Mouse (Mus musculus) neural tube, embryonic 11.5 days (tissue): ENCODE results near the gene Polr2c. TPM values are rescaled to one million over a fixed set of nuclear protein-coding genes. Genes with fewer than 3 reads are reported as not detected.

Source experiments
- ATAC-seq: fragments of 200-750 bp; cut with Nextera tagmentation; 2 replicates; pipeline ENCODE4 v1.8.0; 2017; ENCODE audit warnings: moderate number of reproducible peaks, mild to moderate bottlenecking, moderate TSS enrichment, moderate library complexity; ENCODE audit not compliant: insufficient read depth, low FRiP score, low TSS enrichment
- DNase-seq: peaks from one replicate; pipeline ENCODE4 v3.0.0-alpha.2; 2015; ENCODE audit warnings: low spot score
- H3K27ac ChIP-seq: fragments of 300-500 bp; sonication (generic); 2 replicates; pipeline ENCODE4 v1.5.1; 2014; ENCODE audit warnings: low read depth, mild to moderate bottlenecking, low read length
- H3K27me3 ChIP-seq: fragments of 300-500 bp; sonication (generic); 2 replicates; pipeline ENCODE4 v1.6.1; 2014; ENCODE audit warnings: mild to moderate bottlenecking, low read length, mixed read lengths; ENCODE audit not compliant: control insufficient read depth, insufficient read depth
- H3K36me3 ChIP-seq: fragments of 300-500 bp; sonication (generic); 2 replicates; pipeline ENCODE4 v1.6.1; 2014; ENCODE audit warnings: mild to moderate bottlenecking, low read length, moderate library complexity, mixed read lengths; ENCODE audit not compliant: control insufficient read depth, insufficient read depth
- H3K4me1 ChIP-seq: fragments of 300-500 bp; sonication (generic); 2 replicates; pipeline ENCODE4 v1.6.1; 2014; ENCODE audit warnings: low read length, mixed read lengths; ENCODE audit not compliant: control insufficient read depth, insufficient read depth
- H3K4me2 ChIP-seq: fragments of 300-500 bp; sonication (generic); 2 replicates; pipeline ENCODE4 v1.6.1; 2014; ENCODE audit warnings: low read depth, mild to moderate bottlenecking, moderate library complexity
- H3K4me3 ChIP-seq: fragments of 300-500 bp; sonication (generic); 2 replicates; pipeline ENCODE4 v1.5.1; 2014; ENCODE audit warnings: low read depth, low read length
- H3K9ac ChIP-seq: fragments of 300-500 bp; sonication (generic); 2 replicates; pipeline ENCODE4 v1.6.1; 2014; ENCODE audit warnings: mild to moderate bottlenecking, low read length
- H3K9me3 ChIP-seq: fragments of 300-500 bp; sonication (generic); 2 replicates; pipeline ENCODE4 v1.6.1; 2016; ENCODE audit warnings: low read length; ENCODE audit not compliant: control insufficient read depth
- WGBS: fragments of 180-500 bp; shearing (Covaris S2); extraction: QIAGEN DNeasy Blood & Tissue Kit; methylation state at CpG from one replicate; pipeline ENCODE4 v1.1.7; 2014; 5-methylcytosine and 5-hydroxymethylcytosine counted together
- polyA plus RNA-seq: library from polyadenylated mRNA; unstranded; fragments of >200 nt; fragmentation: Nextera tagmentation; extraction: Ambion mirVana; gene quantifications from 2 replicates; pipeline ENCODE4 v1.2.1, GENCODE M21; 2014

Polr2c gene
- polyA plus RNA-seq, 1 experiment from 2014 or later, result 153 TPM

- H3K27me3 ChIP-seq, result peaks cover 14% of the 10 kb centered on the region
- ATAC-seq (no peak), DNase-seq (peak; percentile 84)
- WGBS, result 8% methylated on average over 4 of the region's 4 CpGs
- no peak overlapping the region for H3K9ac ChIP-seq
- H3K4me3 ChIP-seq, result no peak overlapping the region
- H3K9me3 ChIP-seq, result no peaks in the 10 kb centered on the region
- no peaks in the 10 kb centered on the region; the same call in 1 of the 2 replicates for H3K36me3 ChIP-seq
- H3K27ac ChIP-seq, result no peak overlapping the region
- no peak overlapping the region for H3K4me2 ChIP-seq
- H3K4me1 ChIP-seq, result peaks cover 7% of the 10 kb centered on the region
Measured at GRCm38 (mm10) chr8:94908847-94909246, 51.6 kb downstream of the Polr2c start.

GRCm38 (mm10) chr8:94913061-94913660, 55.9 kb downstream of the Polr2c start:
- Histone ChIP-seq H3K9me3 (no peaks in the 10 kb centered on the region), H3K27me3 (peaks cover 15% of the 10 kb centered on the region), H3K27ac (no peak overlapping the region), H3K9ac (peak overlapping the region; percentile 41), H3K36me3 (no peaks in the 10 kb centered on the region), H3K4me3 (peak overlapping the region; percentile 46), H3K4me1 (peaks cover 17% of the 10 kb centered on the region), H3K4me2 (peak overlapping the region; percentile 72)
- DNase-seq, result peak; percentile 84
- peak; percentile 62 for ATAC-seq
- 2% methylated on average over 75 of the region's 77 CpGs for WGBS

GRCm38 (mm10) chr8:94914256-94914655, 57.0 kb downstream of the Polr2c start:
- no peak for ATAC-seq
- no peaks in the 10 kb centered on the region for H3K9me3 ChIP-seq
- H3K4me3 ChIP-seq, result no peak overlapping the region
- H3K36me3 ChIP-seq, result no peaks in the 10 kb centered on the region
- peaks cover 17% of the 10 kb centered on the region for H3K4me1 ChIP-seq
- peaks cover 15% of the 10 kb centered on the region for H3K27me3 ChIP-seq
- no peak overlapping the region for H3K27ac ChIP-seq
- H3K4me2 ChIP-seq, result no peak overlapping the region
- no peak for DNase-seq
- 88% methylated on average over 6 of the region's 6 CpGs for WGBS
- H3K9ac ChIP-seq, result no peak overlapping the region

GRCm38 (mm10) chr8:94914701-94915101, 57.5 kb downstream of the Polr2c start:
- no peak overlapping the region for H3K4me2 ChIP-seq
- no peak overlapping the region for H3K27ac ChIP-seq
- no peak overlapping the region for H3K4me3 ChIP-seq
- 70% methylated on average over 3 of the region's 3 CpGs for WGBS
- no peak for DNase-seq
- H3K4me1 ChIP-seq, result peaks cover 17% of the 10 kb centered on the region
- H3K27me3 ChIP-seq, result peaks cover 15% of the 10 kb centered on the region
- ATAC-seq, result no peak
- no peaks in the 10 kb centered on the region for H3K9me3 ChIP-seq
- no peak overlapping the region for H3K9ac ChIP-seq
- H3K36me3 ChIP-seq, result no peaks in the 10 kb centered on the region

GRCm38 (mm10) chr8:94916311-94916959, 59.2 kb downstream of the Polr2c start:
- WGBS, result 59% methylated on average over 9 of the region's 9 CpGs
- no peak for DNase-seq
- H3K4me3 ChIP-seq, result peak overlapping the region; percentile 72

GRCm38 (mm10) chr8:94916960-94917324, 59.7 kb downstream of the Polr2c start:
- ATAC-seq (no peak; the same call in 1 of the 2 replicates), DNase-seq (no peak)
- H3K9ac ChIP-seq, result peak overlapping the region; percentile 83
- peak overlapping the region; percentile 81 for H3K4me2 ChIP-seq
- no peak overlapping the region for H3K27ac ChIP-seq
- H3K9me3 ChIP-seq, result no peaks in the 10 kb centered on the region
- H3K4me1 ChIP-seq, result peaks cover 17% of the 10 kb centered on the region
- H3K36me3 ChIP-seq, result no peaks in the 10 kb centered on the region
- H3K4me3 ChIP-seq, result peak overlapping the region; percentile 72
- 14% methylated on average over 10 of the region's 10 CpGs for WGBS
- H3K27me3 ChIP-seq, result peaks cover 15% of the 10 kb centered on the region

More at GRCm38 (mm10) chr8:94916311-94916959, 59.2 kb downstream of the Polr2c start:
- no peak overlapping the region; the same call in 1 of the 2 replicates for H3K9ac ChIP-seq
- H3K27ac ChIP-seq, result no peak overlapping the region
- no peak for ATAC-seq
- peak overlapping the region; percentile 81 for H3K4me2 ChIP-seq
- H3K27me3 ChIP-seq, result peaks cover 15% of the 10 kb centered on the region
- H3K4me1 ChIP-seq, result peaks cover 17% of the 10 kb centered on the region
- no peaks in the 10 kb centered on the region for H3K9me3 ChIP-seq
- no peaks in the 10 kb centered on the region for H3K36me3 ChIP-seq

GRCm38 (mm10) chr8:94917352-94917751, 60.1 kb downstream of the Polr2c start:
- Histone ChIP-seq H3K36me3 (no peaks in the 10 kb centered on the region), H3K4me1 (peaks cover 17% of the 10 kb centered on the region), H3K4me3 (peak overlapping the region; percentile 72), H3K4me2 (peak overlapping the region; percentile 81), H3K9me3 (no peaks in the 10 kb centered on the region), H3K9ac (peak overlapping the region; percentile 83), H3K27me3 (peaks cover 13% of the 10 kb centered on the region), H3K27ac (no peak overlapping the region)
- DNase-seq, result peak; percentile 97
- 0% methylated on average over 27 of the region's 27 CpGs for WGBS
- peak; percentile 95 for ATAC-seq

GRCm38 (mm10) chr8:94917851-94918495, 60.7 kb downstream of the Polr2c start, which contains the start of gene Ccdc102a:
Gene Ccdc102a, minus strand, starts transcription at chr8:94918098.
- Histone ChIP-seq H3K9me3 (no peaks in the 10 kb centered on the region), H3K4me2 (peak within 1 kb of the TSS; percentile 81), H3K4me1 (peaks cover 16% of the 10 kb centered on the region), H3K9ac (peak within 1 kb of the TSS; percentile 83), H3K36me3 (no peaks in the 10 kb centered on the region), H3K27me3 (peaks cover 7% of the 10 kb centered on the region), H3K27ac (no peak within 1 kb of the TSS), H3K4me3 (peak within 1 kb of the TSS; percentile 72)
- DNase-seq (peak; percentile 54), ATAC-seq (peak; percentile 39; the same call in 1 of the 2 replicates)
- WGBS, result 3% methylated on average over 46 of the region's 51 CpGs
